Mouse (Mus musculus) testis, adult 2 months (tissue): Measurements from ENCODE around the gene Nif3l1.

Experiments
- CTCF ChIP-seq: fragments of 200-500 bp; IDR thresholded peaks from 2 replicates; pipeline ENCODE4 v1.5.1; 2012; ENCODE audit warnings: low read depth, mild to moderate bottlenecking, inconsistent platforms, low read length, moderate library complexity; ENCODE audit not compliant: control insufficient read depth, insufficient read depth, insufficient replicate concordance
- POLR2A ChIP-seq: fragments of 200-500 bp; IDR thresholded peaks from 2 replicates; pipeline ENCODE4 v1.6.1; 2012; ENCODE audit warnings: low read depth, mild to moderate bottlenecking, inconsistent platforms, low read length, moderate library complexity; ENCODE audit not compliant: control insufficient read depth

- no peak for TF ChIP-seq CTCF
- no peak for TF ChIP-seq POLR2A
These were observed 2.8 kb downstream of the Nif3l1 start for GRCm38 (mm10) chr1:58447766-58448165.
